Mouse (Mus musculus) E14TG2a.4 (cell line): ENCODE measurements around the gene Glb1l.

ENCODE experiments used
- H3K27me3 ChIP-seq: 2 replicates; pipeline ENCODE4 v1.6.1; 2014; ENCODE audit warnings: low read length, control low read depth; ENCODE audit not compliant: insufficient read depth
- H3K36me3 ChIP-seq: 2 replicates; pipeline ENCODE4 v1.6.1; 2014; ENCODE audit warnings: low read length, control low read depth; ENCODE audit not compliant: insufficient read depth
- H3K4me1 ChIP-seq: replicated peaks from 2 replicates; pipeline ENCODE4 v1.6.1; 2014; ENCODE audit warnings: low read depth, low read length, control low read depth
- H3K4me3 ChIP-seq: replicated peaks from 2 replicates; pipeline ENCODE4 v1.5.1; 2014; ENCODE audit warnings: mild to moderate bottlenecking, low read length
- H3K9me3 ChIP-seq: 2 replicates; pipeline ENCODE4 v1.6.1; 2014; ENCODE audit warnings: low read length, control low read depth
- CTCF ChIP-seq: conservative IDR thresholded peaks from 2 replicates; pipeline ENCODE4 v1.5.1; 2014; ENCODE audit warnings: low read length
- NANOG ChIP-seq: IDR thresholded peaks from 2 replicates; pipeline ENCODE4 v1.6.1; 2014; ENCODE audit warnings: borderline replicate concordance, low read length, mixed read lengths
- POU5F1 ChIP-seq: IDR thresholded peaks from 2 replicates; pipeline ENCODE4 v1.6.1; 2014; ENCODE audit warnings: low read length, borderline replicate concordance

Glb1l gene

DNA sequence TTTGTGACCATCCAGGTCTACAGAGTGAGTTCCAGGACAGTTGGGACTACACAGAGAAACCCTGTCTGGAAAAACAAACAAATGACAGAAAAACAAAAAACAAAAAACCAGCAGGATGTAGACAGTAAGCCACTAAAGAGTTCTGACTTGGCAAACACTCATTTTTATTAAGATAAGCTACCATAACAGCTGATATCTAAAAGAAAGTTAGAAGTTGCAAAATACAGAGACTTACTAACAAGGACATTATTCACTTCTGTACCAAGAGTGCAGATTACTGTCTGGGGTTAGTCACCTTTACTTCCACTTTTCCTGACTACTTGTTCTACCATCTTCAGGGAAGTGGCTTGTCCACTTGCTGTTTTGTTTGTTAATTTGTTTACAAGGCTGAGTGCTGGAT lies 51.6 kb downstream of the Glb1l start:
- Histone ChIP-seq H3K9me3 (no peaks in the 10 kb centered on the region), H3K27me3 (no peaks in the 10 kb centered on the region), H3K4me1 (no peaks in the 10 kb centered on the region), H3K4me3 (no peak overlapping the region), H3K36me3 (no peaks in the 10 kb centered on the region)
- TF ChIP-seq POU5F1 (no peak), CTCF (no peak)

DNA sequence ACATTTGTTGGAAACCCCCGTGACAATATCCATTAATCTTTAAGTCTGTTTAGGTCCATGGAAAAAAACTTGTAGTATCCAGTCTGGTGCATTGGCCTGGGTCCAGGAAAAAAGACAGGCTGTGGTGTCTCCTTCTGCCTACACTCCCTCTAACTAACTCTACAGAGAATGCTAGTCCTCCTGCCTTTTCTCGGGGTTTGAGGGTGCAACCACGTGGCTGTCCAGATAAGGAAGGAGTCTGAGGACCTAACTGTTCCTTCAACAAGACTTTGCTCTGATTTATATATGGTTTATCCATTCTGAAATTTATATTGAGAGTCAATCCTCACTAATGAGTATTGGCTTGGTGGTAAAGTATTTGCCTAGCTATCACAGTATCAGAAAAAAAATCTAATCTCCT lies 54.8 kb downstream of the Glb1l start:
- TF ChIP-seq CTCF: no peak
- no peak for TF ChIP-seq NANOG
- TF ChIP-seq POU5F1: no peak

DNA sequence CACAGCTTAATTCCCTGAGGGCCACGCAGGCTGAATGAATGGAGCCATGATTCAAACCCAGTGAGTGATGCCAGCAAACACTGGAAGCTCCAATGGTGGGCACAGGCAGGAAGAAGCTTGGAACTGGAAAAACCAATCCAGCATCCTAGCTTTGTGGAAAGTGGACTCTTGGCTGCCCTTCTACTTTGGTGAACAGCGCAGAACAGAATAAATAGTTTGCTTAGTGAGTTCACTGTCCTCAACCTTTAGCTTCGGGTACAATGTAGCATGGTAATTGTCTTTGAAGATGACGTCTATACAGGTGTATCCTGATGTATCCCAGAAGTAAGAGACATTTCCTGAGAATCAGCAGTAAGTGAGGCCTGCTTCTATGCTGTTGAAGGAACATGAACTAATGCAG lies 61.9 kb downstream of the Glb1l start:
- H3K4me1 ChIP-seq: 0 out of 2 replicates have a peak, but pooled peaks cover 2% of the 10 kb centered on the region
- no peak overlapping the region for H3K4me3 ChIP-seq
- H3K27me3 ChIP-seq: peaks cover 6% of the 10 kb centered on the region
- H3K36me3 ChIP-seq: peaks cover 50% of the 10 kb centered on the region
- no peak for TF ChIP-seq NANOG
- TF ChIP-seq POU5F1: no peak
- no peak for TF ChIP-seq CTCF
- no peaks in the 10 kb centered on the region for H3K9me3 ChIP-seq

More for the DNA sequence above, 54.8 kb downstream of the Glb1l start:
- Histone ChIP-seq H3K4me1 (no peaks in the 10 kb centered on the region), H3K27me3 (no peaks in the 10 kb centered on the region), H3K9me3 (no peaks in the 10 kb centered on the region), H3K4me3 (no peak overlapping the region), H3K36me3 (no peaks in the 10 kb centered on the region)
